Mouse (Mus musculus) spleen, adult 18-20 months (tissue): ENCODE data around the gene Pccb.

Source experiments
- DNase-seq, 2 experiments: peaks; one replicate each; pipeline ENCODE4 v3.0.0; 2022; ENCODE audit warnings: mixed read lengths in 2 of 2

The Pccb gene

GRCm38 (mm10) chr9:101042249-101042648, 7.6 kb upstream of the Pccb start:
- no peak for DNase-seq

DNA sequence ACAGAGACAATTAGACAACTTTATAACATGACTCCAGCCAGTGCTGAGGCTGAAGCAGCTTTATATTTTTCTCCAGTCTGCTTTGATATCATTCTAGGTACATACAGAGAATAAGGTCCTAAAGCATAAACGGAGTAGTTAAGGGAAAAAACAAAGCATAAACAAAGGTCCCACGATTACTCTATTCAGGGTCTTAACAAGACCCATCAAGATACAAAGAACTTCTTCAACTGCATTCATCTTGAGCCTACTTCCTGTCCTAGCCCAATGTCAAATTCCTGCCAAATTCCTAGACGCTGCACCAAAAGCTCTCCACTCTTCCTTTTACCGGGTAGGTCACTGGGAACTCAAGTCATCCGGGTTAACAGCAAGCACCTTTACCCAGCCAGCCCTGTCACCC, 6.8 kb upstream of the Pccb start:
- DNase-seq = no peak

GRCm38 (mm10) chr9:101038634-101039033, 3.9 kb upstream of the Pccb start:
- no peak for DNase-seq

DNA sequence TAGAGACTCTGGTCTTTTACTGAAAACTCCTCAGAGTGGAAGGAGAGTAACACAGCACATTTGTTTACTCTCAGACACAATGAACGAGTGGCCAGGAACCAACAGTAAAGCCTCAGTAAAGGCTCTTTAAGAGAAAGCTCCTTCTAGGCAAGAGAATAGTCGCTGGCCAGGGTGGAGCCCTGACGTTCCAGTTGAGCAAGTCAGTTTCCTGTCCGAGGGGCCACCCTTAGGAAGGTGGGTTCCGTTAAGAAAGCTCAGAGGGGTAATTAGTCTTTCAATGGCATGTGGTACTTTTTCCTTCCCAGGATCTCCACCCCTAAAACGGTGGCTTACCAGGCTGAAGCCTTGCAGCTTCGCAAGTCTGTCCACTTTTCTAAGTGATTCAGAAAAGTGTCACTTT, 2.7 kb upstream of the Pccb start:
- DNase-seq = no peak

GRCm38 (mm10) chr9:101036876-101037275, 2.2 kb upstream of the Pccb start:
- no peak for DNase-seq

DNA sequence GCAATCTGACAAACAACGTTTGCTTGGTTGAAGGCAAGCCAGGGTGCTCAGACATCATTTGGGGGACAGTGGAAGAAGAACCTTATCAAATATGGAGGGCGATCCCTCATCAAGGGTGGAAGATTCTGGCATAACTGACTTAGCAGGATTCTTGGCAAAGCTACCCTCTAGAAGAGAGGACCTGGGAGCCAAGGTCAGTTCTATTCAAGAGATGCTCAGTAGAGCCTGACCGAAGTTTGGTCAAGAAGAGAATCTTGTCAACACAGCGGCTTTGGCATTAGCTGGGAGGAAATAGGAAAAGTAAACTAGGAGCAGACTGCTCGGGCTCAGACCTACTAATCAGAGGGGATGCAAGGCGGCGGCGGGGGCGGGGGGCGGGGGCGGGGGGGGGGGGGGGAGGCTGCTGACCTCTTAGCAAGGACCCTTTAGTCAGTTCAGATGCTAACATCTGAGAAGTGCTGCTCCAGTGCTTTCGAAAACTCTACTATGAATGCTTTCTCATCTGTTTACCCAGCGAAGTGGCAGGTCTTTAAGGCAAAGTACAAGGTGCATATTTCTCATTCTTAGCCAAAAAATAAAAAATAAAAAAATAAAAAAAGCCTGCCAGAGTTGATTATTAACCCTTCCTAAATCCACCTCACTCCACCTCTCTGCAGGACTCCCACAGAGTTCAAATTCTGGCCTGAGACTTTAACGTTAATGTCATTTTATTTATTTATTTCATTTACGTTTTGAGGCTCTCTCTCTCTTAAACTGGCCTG, 1.3 kb upstream of the Pccb start:
- DNase-seq = no peak

- DNase-seq = no peak
Measured at GRCm38 (mm10) chr9:101033761-101034447, 794 bp downstream of the Pccb start.

DNA sequence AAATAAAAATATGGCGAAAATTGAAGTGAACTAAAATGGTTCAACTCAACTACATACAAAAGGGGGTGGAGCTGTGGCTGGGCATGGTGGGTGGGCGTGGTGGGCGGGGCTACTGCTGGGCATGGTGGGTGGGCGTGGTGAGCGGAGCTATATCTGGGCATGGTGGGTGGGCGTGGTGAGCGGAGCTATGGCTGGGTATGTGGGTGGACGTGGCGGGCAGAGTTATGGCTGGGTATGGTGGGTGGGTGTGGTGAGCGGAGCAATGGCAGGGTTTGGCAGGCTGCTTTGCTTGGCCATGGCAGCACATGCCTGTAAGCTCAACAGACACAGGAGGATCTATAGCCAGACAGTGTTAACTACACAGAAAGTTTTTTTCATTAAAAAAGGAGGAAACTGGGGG, 15.9 kb downstream of the Pccb start:
- DNase-seq = no peak

GRCm38 (mm10) chr9:101017734-101018516, 16.8 kb downstream of the Pccb start:
- DNase-seq = no peak

DNA sequence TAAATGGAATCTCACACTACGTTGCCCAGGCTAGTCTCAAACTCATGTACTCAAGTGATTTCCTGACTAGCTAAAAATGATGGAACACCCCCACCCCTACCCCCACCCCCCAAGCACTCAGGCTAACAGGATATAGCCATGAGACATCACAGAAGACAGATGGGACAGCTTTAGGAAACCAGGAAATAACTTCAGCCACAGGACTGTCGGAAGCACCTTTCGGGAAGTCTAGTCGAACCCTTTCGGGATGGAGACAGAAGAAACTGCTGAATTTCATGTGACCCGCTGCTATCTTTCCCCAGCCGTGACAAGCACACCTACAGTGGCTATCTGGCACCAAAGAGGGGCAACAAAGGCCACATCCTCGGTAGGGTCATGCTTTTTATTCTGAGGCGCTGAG, 19.4 kb downstream of the Pccb start:
- DNase-seq = no peak

DNA sequence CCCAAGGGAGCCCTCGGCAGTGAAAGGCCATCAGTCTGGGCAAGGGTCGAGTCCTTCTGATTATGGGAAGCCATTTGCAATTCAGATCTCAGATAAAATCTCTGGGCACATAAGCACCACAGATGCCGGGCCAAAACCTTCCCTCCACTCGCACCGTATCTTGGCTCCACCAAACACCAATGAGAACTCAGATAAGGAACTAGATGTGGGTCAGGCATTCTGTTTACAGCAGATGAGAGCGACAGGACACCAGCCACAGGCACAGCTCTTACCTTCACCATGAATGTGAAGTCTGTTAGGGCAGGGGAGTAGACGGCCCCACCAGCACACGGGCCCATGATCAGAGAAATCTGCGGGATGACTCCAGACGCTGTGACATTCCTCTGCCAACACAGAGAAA, 22.3 kb downstream of the Pccb start:
- no peak for DNase-seq

DNA sequence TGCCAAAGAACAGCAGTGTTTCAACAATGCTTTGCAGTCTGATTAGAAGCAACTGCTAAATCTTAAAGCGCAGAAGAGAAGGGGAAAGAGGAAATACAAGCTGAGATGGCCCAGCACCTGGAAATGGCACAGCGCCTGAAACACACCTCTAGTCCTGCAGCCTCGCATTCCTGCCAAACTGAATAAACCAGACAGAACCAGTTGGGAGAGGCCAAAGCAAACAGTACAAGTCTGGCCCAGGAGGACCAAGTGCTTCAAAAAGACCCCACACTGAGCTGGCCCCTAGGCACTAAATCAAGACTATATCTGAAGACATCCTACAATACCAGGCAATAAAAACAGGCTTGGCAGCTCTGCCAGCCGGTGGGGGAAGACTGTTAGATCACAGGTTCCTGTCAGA, 28.8 kb downstream of the Pccb start:
- no peak for DNase-seq

- no peak for DNase-seq
Measured at GRCm38 (mm10) chr9:101003302-101003701, 31.4 kb downstream of the Pccb start.

DNA sequence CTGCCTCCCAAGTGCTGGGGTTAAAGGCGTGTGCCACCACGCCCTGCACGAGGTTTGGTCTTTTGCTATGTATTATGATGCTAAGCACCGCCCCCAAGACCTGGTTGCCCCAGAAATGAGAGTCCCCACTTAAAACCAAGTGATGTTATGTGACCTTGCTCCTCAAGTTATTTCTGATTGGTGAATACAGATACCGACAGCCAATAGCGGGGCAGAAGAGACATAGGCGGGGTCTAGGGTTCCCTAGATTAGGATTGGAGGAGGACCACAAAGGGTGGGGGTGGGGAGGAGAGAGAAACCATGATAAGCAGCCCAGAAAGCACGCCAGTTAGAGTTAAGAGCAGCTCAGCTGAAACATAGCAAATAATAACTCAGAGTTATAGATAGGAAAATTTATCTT, 31.9 kb downstream of the Pccb start:
- no peak for DNase-seq

DNA sequence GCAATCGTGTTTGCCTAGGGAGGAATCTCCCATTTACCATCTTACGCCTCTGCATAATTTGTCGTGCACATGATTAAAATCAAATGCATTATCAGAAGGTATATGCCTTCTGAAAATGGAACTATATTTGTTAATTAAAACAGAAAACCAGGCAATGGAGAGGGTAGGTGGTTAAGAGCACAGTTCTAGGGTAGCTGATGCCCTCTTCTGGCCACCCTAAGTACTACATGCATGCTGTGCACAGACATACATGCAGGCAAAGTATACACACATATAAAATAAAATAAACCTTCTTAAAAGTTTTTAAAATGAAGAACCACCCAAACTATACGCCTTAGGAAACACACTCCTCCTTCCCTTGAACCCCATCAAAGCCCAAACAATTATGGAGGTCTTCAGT, 32.6 kb downstream of the Pccb start:
- peak in 1 of 2 experiments; percentile 11 for DNase-seq

- no peak for DNase-seq
Measured at GRCm38 (mm10) chr9:100997138-100997537, 37.6 kb downstream of the Pccb start.

- DNase-seq = no peak
Measured at GRCm38 (mm10) chr9:100993937-100994336, 40.8 kb downstream of the Pccb start.

DNA sequence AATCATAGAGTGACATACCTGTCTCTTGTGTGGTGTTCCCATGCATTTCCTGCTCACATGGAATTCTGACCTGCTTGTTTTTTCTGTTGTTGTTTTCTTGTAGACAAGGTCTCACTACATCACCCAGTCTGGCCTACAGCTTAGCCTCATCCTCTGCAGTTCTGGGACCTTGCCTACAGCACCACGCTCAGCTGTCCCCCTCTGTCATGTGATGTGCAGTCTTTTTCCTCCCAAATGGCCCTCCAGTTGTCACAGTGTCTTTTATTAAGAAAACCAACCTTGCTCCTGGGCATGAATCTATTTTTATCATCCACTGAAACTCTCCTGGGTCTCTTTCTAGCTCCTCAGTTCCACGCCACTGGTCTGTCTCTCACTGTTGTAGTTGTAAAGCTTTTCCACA, 42.5 kb downstream of the Pccb start:
- DNase-seq = no peak

GRCm38 (mm10) chr9:100991321-100991720, 43.4 kb downstream of the Pccb start:
- no peak for DNase-seq

DNA sequence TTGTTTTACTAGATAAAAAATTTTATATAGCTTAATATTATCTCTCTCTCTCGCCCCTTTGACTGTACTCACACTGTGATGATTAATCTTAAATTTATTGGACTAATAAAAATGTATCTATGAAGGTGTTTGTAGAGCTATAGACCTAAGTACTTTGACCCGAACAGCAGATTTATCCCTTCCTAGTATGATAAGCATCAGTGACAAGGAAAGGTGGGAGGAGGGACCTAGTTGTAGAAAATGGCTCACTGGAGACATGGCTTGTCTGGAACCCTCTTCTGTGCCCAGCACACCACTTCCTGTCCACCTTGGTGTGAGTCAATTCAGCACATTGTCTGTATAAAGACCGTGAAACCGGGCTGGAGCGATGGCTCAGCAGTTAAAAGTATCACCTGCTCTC, 44.1 kb downstream of the Pccb start:
- no peak for DNase-seq

GRCm38 (mm10) chr9:100987850-100988249, 46.8 kb downstream of the Pccb start:
- no peak for DNase-seq

DNA sequence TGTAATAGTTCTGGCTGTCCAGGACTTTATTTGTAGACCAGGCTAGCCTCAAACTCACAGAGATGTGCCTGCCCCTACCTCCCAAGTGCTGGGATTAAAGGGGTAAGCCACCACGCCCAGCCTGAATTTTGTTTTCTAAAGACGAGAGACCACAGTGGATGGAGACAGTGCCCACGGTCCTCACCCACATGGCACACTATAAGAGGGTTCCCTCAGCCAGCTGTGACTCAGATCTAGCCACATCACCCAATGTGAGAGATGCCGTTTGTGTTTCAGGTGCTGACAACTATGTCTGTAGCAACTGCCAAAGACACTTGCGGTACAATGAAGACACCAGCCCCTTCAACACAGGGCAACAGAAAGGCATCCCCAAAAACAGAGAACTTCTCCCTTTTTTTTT, 47.7 kb downstream of the Pccb start:
- no peak for DNase-seq

- DNase-seq = no peak
Measured at GRCm38 (mm10) chr9:100984381-100985310, 50.1 kb downstream of the Pccb start.
